Mouse (Mus musculus): ENCODE results near the gene Doc2b.

The Doc2b gene

DNA sequence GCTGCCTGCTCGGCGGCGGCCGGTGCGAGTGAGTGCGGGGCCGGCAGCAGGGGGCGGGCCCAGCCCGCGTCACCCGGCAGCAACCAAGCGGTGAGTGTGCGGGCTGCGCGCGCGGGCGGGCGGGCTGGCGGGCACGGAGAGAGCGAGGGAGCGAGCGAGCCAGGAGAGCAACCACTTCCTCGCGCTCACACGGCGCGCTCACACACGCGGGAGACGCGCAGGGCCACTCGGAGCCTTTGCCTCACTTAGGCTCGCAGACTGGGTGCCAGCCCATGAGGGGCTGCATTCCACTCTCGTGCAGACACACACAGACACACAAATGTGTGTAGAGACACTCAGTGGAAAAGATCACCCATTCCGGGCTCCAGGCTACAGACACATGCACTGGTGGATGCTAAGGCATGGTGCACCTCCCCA, at the start of gene Doc2b:
Doc2b (minus strand) TSS at position 21 of the 417 bp plus-strand sequence.
- DNase-seq (ENCODE audit: low spot score): no peak

DNA sequence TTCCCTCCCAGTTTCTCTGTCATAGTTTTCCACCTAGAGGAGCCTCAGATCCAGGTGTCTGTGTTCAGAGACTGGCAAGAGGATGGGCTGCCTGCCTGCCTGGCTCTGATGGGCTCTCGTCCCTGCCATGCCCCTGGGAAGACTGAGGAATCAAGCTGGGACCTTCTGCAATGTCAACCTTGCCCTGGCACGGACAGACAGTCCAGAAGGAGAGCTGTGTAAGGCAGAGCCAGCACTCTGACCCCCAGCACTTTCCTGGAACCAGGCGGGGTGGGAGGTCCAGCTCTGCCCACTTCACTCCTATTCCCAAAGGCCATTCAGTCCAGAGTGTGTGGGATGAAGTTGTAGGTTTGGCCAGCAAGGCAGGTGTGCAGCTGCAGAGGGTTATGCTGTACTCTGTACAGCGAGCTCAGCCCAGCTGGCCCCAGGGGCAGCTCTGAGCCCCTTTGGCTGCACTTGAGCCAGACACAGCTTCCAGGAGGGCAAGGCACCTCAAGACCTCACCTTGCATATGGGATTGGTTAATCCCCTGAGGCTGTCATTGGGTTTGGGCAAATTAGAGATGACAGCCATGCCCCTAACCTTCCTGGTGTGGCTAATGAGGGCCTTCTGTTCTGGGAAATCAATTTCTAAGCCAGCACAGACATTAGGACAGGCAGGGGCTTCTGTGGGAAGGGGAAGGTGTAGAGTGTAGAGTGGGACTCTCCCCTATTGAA, 47.2 kb upstream of the Doc2b start:
- no peak for DNase-seq (ENCODE audit: low spot score)

DNA sequence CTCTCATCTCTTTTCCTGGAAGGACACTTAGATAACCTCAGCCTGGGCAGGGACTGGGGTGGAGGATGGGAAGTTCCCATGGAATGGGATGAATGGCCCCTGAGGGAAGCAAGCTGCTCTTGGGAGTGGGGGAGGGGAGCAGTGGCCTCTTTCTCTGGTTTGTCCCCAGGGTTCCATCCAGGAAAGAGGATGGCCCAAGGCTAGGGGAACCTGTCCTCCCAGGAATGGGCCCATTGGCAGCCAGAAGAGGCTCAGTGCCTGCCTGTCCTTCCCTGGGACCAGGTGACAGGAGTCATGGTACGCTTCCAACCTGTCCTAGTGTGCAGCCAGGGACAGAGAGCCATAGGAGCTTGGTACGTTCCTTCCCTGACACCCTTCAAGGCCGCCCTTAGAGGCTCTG, 45.7 kb upstream of the Doc2b start:
- DNase-seq (ENCODE audit: low spot score): no peak

DNA sequence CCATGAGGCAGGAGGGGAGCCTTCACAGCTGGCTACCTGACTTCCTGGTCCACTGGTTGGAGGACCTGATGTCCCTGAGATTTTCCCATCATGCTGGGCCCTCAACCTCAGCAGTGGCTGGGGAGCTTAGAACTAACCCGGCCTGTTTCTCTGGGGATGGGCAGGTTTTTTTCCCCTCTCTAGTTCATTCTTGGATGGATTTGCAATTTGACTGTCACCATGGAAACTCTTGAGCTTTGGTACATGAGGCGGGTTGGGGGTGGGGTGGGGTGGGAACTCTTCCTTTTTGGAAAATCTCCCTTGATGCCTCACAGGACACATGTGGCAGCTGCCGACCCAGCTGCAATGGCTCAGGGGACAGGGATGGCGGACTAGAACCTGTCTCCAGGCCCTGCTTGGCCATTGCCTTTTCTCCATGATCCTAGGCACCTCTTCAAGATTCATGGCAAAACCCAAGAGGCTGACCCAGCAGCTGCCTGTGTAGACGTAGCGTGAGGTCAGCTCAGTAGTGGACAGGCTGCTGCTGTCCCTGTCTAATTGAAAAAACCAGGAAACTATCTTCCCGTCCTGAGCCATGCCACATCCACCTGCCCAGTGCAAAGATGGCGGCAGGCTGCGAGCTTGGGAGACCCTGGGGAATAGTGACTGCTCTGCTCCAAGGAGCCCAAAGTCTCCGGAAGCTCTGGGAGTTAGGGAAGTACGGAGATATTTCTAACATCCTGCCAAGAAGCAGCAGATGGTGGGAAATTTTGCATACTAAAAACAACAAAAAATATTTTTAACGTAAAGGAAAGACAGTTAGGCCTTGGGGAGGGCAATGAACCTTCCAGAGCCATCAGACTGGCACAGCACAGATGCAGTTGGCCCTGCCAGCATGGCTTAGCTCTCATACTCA, 43.9 kb upstream of the Doc2b start:
- no peak for DNase-seq (ENCODE audit: low spot score)

DNA sequence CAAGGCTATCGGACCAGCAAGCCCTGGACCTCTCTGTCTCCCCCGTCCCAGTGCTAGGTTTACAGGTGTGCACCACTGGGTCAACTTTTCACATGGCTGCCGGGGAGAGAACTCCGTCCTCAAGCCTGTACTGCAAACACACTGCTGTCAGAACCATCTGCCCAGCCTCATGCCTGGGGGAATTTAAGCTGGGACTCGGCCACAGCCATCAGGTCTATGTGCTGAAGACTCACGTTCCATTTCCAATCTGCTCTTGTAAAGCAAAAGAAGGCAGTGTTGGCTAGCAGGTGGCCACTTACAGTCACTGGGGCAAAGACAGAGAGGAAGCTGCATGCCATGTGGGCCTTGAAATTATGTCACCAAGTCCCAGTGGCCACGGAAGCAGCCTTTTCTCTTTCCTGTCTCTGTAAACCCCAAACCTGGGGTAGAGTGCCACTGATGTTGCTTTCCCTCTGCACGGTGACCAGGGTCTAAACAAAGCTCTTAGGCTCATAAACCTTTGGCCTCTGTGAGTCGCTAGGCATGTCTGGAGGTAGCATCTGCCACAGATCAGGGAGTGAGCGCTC, 43.1 kb upstream of the Doc2b start:
- no peak for DNase-seq (ENCODE audit: low spot score)

DNA sequence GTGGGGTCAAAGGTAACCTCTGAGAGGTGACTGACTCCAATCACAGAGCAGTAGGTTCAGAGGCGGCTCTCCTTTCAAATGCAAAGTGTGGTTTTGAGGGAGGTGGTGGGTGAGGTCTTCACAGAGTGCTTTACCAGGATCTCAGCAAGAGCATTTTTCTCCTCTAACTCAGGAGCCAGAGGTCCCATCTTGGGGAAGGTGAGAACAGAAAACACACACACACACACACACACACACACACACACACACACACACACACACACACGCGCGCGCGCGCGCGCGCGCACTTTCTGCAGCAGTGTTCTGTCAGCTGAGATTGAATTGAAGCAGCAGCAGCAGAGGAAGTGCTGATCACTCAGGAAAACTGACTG, 40.4 kb upstream of the Doc2b start:
- DNase-seq (ENCODE audit: low spot score): no peak

DNA sequence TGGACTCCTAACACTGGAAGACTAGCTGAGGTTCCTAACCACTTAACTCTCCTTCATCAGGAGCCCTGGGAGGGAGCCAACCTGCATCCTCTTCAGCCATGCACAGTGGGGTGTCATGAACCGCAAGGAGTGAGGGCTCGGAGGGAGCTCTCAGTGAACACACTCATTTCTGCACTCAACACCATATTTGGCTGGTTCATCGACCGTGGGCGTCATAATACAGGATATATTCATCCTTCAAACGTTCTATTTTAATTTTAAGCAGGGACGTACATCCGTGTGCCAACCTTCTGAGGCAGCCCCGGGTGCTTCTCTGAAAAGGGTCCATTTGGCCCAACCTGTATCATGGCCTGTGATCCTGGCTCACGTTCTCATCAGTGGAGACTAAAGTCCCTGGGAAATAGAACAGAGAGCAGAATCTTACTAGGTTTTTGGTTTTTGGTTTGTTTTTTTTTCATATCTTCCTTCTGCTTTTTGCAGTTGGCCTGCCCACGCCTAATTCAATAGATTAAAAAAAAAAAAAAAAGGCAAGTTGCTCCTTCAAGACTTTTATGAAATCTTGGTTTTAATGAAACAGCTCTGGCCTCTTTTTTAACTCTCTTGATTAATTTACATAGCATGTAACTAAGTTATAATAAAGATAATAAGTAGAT, 39.9 kb upstream of the Doc2b start:
- no peak for DNase-seq (ENCODE audit: low spot score)

DNA sequence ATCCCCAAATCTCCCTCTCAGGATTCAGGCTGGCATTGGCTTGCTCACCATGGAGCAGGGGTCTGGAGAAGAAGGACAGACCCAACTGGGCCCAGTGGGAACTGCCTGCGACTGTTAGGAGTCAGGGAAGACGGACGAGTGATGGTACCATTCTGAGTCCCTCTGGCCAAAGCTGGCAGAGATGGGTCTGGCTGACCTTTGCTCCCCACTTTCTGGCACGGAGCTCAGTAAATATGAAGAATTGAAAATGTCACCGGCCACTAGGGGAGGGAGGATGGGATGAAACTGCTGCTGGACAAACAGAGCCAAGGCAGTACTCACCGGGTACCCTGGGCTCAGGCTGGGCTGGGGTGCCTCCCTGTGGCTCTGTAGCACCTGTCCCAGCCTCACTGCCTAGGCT, 37.2 kb upstream of the Doc2b start:
- DNase-seq (ENCODE audit: low spot score): no peak

DNA sequence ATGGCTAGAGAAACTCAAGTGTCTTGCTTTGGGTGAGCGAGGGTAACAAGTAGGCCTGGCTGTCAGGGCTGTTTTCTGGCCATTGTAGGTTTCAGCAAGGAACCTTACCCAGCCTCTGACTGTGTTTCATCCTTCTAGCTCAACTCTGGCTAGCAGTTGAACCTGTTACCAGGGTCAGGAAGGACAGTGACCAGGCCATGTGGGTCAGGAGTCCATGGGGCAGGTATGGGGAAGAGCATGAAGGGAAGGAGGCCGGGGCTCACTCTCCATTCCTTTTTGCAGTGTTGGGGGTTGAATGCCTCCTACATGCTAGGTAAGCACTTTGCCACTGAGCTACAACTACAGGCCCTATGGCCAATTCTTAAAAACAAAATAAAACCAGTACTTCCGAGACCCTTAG, 34.5 kb upstream of the Doc2b start:
- DNase-seq (ENCODE audit: low spot score): no peak

DNA sequence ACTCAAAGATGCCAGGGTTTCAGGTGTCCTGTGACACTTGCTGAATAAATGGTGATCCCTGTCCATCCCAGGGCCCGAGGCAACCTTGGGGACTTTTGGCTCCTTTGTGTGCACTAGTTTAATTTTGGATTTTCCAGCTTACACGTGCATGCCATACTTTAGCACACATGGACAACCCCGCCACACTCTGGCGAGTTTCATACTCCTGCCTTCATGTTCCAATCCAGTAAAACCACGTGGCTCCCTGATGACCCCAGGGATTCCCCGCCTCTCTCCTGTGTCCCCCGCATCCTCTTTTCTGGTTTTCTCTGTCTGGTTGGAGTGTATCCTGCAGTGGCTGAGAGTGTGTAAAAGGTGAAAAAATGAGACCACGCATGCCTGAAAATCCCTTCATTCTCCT, 31.6 kb upstream of the Doc2b start:
- DNase-seq (ENCODE audit: low spot score): no peak

DNA sequence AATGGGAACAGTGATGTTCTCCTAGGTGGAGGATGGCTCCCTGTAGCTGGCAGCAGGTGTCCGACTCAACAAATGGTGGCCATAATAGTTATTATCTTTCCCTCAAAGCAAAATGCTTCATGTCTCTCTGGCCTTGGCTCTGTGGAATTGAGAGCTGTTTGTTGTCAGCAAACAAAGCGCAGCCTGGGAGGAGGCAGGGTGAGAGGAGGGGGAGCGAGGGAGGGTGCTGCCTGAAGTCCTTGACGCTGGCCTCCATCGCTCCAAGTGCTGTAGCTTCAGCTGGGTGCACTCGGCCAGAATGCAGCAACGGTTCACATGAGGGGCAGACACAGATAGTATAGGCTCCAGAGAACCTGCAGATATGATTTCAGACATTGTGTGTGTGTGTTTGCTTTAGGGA, 27.7 kb upstream of the Doc2b start:
- no peak for DNase-seq (ENCODE audit: low spot score)

DNA sequence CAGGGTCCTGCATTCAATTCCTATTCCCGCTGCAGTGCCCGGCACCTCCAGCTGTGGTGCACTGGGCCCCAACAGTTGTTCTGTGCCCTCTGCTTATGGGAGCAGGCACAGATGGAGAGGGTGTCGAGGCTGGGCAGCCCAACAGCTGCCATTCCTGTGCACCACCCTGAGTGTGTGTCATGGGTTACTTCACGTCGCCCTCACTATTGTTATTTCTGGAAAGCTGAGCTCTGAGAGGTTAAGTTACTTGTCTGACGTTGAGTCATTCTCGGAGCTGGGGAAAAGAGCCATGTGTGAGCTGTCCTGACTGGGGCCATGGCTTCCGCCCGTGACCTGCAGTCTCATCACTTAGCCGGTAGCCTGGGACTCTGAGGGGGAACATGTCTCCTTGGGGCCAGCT, 17.2 kb upstream of the Doc2b start:
- no peak for DNase-seq (ENCODE audit: low spot score)

DNA sequence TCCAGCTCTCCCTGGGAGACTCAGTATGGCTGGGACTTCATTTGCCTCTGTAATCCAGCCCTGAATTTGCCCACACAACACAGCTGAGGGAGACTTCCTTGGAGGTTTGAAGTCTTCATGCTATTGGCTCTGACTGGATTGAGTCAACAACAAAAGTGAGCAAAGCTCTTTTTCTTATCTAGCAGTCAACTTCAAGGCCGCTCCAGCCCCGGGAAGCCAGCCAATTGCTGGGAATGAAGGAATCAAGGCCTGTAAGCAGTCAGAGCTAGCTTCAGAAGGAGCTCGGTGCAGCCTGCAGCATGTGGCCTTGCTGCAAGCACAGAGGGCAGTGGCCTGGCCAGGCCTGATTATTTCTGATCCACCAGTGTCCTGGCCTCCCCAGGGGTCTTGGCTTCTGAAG, 16.1 kb upstream of the Doc2b start:
- peak; percentile 92 for DNase-seq (ENCODE audit: low spot score)

DNA sequence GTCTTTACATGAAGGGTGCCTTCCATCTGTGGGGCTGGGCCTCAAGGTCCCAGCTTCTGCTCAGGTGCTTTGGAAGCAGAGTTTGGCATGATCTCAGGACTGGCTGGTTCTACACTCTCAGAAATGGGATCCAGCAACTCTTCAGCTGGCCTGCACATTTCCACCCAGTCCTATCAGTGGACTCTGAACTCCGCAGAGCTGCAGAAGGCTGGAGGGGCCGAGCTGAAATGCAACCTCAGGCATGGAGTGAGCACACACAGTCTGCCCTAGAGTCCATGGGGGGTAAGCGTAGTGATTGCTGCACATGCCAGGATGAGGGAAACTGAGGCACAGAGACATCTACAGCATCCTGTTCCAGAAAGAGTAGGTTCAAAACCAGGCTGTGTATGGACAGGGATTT, 14.7 kb upstream of the Doc2b start:
- no peak for DNase-seq (ENCODE audit: low spot score)

DNA sequence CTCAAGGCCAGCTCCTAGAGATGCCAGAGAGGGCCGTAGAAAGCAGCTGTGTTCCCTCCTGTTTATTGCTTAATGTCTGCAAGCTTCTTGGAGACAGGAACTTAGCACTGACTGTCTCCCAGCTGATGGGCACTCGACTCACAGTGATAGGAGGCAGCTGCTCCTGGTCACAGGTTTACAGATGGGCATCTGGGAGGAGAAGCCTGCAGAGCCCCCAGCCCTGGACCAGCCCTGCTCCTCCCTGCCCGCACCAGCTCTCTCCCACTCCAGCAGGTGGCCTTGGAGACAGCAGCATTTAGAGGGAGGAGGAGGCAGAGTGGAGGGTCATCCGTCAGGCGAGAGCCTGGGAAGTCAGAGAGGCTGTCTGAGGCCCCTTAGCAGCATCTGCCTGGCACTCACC, 11.6 kb upstream of the Doc2b start:
- DNase-seq (ENCODE audit: low spot score): no peak

DNA sequence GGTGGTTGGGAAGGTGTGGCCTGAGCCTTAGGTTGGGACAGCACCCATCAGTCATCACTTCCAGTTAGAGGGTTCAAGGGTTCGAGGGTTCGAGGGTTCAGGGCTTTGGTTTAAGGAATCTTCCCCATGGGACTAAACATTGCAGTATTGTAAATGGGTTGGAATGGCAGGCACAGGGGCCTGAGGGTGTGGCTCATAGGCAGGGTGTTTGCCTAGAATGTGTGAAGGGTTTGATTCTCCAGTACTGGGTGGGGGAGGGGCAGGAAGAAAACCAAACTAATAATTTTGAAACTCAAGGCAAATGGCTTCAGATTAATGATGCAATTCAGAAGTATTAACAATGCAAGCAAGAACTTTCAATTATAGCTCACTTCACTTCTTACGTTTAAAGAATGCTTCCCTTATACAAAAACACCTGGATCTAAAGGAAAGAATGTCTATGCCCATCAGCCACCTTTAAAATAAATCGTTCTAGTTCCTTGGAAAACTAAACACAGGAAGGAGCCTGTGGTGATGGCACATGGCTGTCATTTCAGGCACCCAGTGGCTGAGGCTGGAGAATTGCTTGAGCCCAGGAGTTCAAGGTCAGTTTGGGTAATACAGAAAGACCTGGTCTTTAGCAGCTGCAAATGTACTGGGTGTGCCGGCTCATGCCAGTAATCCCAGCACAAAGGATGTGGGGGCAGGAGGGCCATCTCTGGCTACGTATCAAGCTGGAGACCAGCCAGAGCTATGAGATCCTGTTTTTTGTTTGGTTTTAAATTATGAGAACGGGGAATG, 6.1 kb upstream of the Doc2b start:
- DNase-seq (ENCODE audit: low spot score): no peak

DNA sequence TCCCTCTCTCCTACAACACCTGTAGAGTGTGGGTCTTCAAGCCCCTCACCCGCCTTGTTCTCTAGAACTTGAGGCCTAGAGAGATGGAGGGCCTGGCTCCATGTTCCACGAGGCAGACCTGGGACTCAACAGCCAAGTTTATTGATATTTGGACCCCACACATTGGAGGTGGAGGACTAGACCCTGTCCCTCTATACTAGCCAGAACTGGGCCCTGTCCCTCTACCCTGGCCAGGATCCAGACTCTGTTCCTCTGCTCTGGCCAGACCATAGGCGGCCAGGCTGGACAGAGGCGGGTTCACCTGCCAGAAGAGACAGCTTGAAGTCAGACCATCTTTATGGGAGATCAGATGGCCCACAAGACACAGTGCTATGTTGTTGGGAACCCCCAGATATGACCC, 5.5 kb upstream of the Doc2b start:
- DNase-seq (ENCODE audit: low spot score): no peak

DNA sequence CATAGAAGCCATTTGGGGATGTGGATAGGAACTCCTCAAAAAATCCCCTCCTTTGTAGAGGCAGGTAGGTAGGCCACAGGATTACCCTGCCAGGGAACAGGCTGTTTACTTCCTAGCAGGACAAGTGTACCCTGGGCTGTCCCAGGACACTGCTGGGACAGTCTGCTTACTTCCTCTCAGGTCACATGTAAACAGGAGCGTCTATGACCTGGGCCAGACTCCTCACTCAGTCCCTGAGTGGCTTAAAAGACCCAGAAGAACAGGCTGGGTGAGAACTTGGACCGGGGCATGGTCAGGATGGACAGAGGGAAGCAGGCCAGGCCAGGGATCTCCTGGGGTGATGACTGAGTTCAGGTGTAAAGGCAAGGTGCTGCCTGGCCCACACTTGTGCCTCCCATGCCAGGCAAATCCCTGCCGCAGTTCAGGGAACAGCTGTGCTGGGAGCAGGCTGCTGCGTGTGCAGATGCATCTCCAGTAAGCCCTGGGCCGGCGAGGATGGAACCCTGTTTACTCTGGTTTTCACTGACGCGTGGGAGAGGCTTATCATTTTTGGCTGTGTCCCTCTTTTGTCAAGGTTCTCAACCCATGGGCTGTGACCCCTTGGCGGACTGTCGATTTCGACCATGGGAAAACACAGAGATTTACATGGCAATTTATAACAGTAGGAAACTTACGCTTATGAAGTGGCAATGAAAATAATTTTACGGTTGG, 842 bp upstream of the Doc2b start:
- no peak for DNase-seq (ENCODE audit: low spot score)

DNA sequence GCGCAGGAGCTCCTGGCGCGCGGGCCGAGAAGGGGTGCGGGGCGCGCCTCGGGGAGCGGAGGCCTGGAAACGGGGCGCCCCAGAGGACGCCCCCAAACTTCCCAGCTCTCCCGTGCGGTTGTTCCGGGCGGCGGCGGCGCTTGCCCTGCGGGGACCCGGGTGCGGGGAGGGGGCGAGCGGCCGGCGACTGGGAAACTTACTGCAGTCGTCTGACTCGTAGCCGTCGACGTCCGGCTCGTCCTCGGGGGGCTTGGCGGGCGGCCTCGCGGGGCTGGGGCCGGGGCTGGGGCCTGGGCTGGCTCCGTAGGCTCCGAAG, 570 bp downstream of the Doc2b start:
- no peak for DNase-seq (ENCODE audit: low spot score)

DNA sequence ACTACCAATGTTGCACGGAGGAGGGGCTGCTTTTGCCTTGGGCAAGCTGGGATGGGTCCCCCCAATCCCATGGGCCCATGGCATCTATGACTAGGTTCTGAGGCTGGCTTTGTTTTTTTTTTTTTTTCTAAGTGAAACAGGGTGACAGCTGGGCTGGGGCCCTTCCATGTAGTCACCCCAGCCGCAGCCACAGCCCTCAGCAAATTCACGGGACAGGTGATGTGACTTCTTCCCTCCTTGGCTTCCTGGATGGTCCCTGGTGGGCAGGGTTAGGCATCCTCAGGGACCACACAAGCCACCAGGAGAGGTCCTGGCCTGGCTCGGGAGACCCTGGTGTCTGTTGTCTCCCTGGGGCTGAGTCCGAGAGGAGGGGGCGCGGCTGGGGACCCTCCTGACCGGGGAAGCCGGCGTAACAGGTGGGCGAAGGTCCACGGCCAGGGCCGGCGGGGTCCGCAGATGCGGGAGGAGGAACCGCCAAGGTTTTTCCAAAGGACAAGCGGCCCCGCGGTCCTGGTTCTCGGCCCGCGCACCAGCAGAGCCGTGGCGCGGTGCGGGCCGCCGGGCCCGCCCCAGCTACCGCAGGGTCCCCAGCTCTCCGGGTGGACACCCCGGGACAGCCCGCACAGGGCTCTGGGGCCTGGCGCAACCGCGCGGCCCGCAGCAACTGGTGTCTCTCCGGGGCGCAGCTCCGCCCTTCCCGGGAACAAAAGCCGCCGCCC, 1.1 kb downstream of the Doc2b start:
- no peak for DNase-seq (ENCODE audit: low spot score)

DNA sequence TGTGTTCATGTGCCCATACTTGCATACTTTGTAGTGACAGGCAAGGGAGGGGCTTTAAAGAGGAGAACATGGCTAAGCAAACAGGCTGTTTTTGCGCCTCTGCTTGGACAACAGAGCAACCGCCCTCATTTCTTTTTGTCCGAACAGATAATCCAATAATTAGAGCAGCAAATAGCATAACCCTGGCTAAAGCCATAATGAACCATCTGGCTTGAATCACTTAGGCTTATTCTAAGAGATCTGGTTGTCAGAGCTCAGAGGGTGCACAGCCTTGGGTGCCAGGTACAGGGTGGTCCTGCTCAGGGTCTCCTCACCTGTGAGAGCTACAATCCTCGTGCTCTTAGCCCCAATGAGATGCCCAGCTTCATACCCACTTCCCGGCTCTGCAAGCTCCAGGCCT, 2.5 kb downstream of the Doc2b start:
- no peak for DNase-seq (ENCODE audit: low spot score)

Data from urinary bladder, postnatal 14 days (tissue).